Comparison of ENCODE assay signal across 10 mouse cellular contexts in the genomic region with DNA sequence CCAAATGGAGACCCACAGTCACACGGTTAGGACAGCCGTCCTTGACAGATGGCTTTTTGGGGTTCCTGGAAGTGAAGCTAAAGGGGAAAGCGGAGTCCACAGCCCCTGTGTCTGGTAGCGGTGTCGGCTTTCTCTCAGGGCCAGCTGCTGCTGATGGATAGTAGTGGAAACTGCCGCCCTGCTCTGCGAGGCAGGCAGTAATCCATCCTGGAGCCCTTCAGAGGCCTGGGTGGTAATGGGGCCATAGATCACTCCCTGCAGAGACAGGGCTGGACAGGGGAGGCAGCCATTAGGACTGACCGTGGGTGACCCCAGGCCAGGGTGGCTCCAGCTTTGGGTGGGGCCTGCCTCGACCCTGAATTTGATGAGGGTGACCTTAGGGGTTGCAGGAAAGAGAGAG.
A peak's percentile ranks its signal among the peaks of the same experiment; 100 is the strongest.
DNase-seq lines count a peak whose midpoint lies in the region; ATAC-seq lines count a peak whose summit lies in the region.
"Had no signal": no experiment of that assay in that cellular context is flagged by ENCODE, and none has a peak within 500 bp of the region (broad histone marks: within the 10 kb centered on the region; RNA-seq: fewer than 3 reads in every experiment).

No protein-coding gene starts in this region.

- 0 out of 2 replicates have a peak overlapping the region, but pooled peaks have one; percentile 9 for H3K9ac ChIP-seq in heart, embryonic 16.5 days (ENCODE audit: low read length)
- H3K9ac ChIP-seq in forebrain, embryonic 12.5 days = no peak overlapping the region
- H3K9ac ChIP-seq in neural tube, embryonic 15.5 days (replicated peaks) = no peak overlapping the region

- no peaks in the 10 kb centered on the region for H3K27me3 ChIP-seq in heart, embryonic 16.5 days (ENCODE audit: control insufficient read depth, insufficient read depth, low read length)
- peaks cover 15% of the 10 kb centered on the region; the same call in 1 of the 2 replicates for H3K27me3 ChIP-seq in forebrain, embryonic 12.5 days
- peaks cover 4% of the 10 kb centered on the region; the same call in 1 of the 2 replicates for H3K27me3 ChIP-seq in limb, embryonic 10.5 days (ENCODE audit: low read depth, poor library complexity, severe bottlenecking)
- H3K27me3 ChIP-seq in neural tube, embryonic 15.5 days (replicated peaks) = no peaks in the 10 kb centered on the region

- H3K36me3 ChIP-seq in heart, embryonic 16.5 days (ENCODE audit: control insufficient read depth, insufficient read depth) = no peaks in the 10 kb centered on the region
- no peaks in the 10 kb centered on the region for H3K36me3 ChIP-seq in forebrain, embryonic 12.5 days (replicated peaks)
- no peaks in the 10 kb centered on the region for H3K36me3 ChIP-seq in limb, embryonic 10.5 days
- H3K36me3 ChIP-seq in neural tube, embryonic 15.5 days = no peaks in the 10 kb centered on the region

- H3K9me3 ChIP-seq in heart, embryonic 16.5 days (replicated peaks; ENCODE audit: control insufficient read depth, low read length) = no peaks in the 10 kb centered on the region
- H3K9me3 ChIP-seq in forebrain, embryonic 12.5 days = no peaks in the 10 kb centered on the region
- no peaks in the 10 kb centered on the region for H3K9me3 ChIP-seq in limb, embryonic 10.5 days (replicated peaks)
- no peaks in the 10 kb centered on the region for H3K9me3 ChIP-seq in neural tube, embryonic 15.5 days (replicated peaks)

- H3K4me1 ChIP-seq in heart, embryonic 16.5 days (ENCODE audit: control insufficient read depth, insufficient read depth, low read length) = peaks cover 89% of the 10 kb centered on the region
- peaks cover 72% of the 10 kb centered on the region for H3K4me1 ChIP-seq in forebrain, embryonic 12.5 days
- peaks cover 95% of the 10 kb centered on the region for H3K4me1 ChIP-seq in limb, embryonic 10.5 days
- peaks cover 62% of the 10 kb centered on the region for H3K4me1 ChIP-seq in neural tube, embryonic 15.5 days

- no peak overlapping the region for H3K4me2 ChIP-seq in heart, embryonic 16.5 days (ENCODE audit: low read depth, low read length)
- H3K4me2 ChIP-seq in forebrain, embryonic 12.5 days = no peak overlapping the region; the same call in 1 of the 2 replicates
- H3K4me2 ChIP-seq in neural tube, embryonic 15.5 days = no peak overlapping the region

- 52% methylated on average over 9 of the region's 9 CpGs for WGBS in heart, embryonic 16.5 days
- WGBS in forebrain, embryonic 12.5 days = 43% methylated on average over 9 of the region's 9 CpGs
- WGBS in limb, embryonic 10.5 days = 8% methylated on average over 9 of the region's 9 CpGs
- WGBS in neural tube, embryonic 15.5 days = 14% methylated on average over 9 of the region's 9 CpGs

- peak overlapping the region; percentile 15; the same call in 1 of the 2 replicates for H3K27ac ChIP-seq in heart, embryonic 16.5 days (ENCODE audit: low read length)
- peak overlapping the region; percentile 82 for H3K27ac ChIP-seq in forebrain, embryonic 12.5 days
- peak overlapping the region; percentile 74 for H3K27ac ChIP-seq in limb, embryonic 10.5 days
- H3K27ac ChIP-seq in neural tube, embryonic 15.5 days (replicated peaks) = peak overlapping the region; percentile 7

- intact Hi-C loops in heart, postnatal 14 days (cut with DNase I) = no loop called here

- ATAC-seq in heart, embryonic 16.5 days (replicated peaks; ENCODE audit: extremely low read depth, insufficient read depth, low FRiP score) = no peak
- peak; percentile 12; the same call in 1 of the 2 replicates for ATAC-seq in forebrain, embryonic 12.5 days (ENCODE audit: low FRiP score)
- no peak for ATAC-seq in neural tube, embryonic 15.5 days (ENCODE audit: low FRiP score)

- no peak overlapping the region for H3K4me3 ChIP-seq in heart, embryonic 16.5 days (ENCODE audit: low read length)
- H3K4me3 ChIP-seq in forebrain, embryonic 12.5 days (replicated peaks) = no peak overlapping the region
- H3K4me3 ChIP-seq in limb, embryonic 10.5 days = peak overlapping the region; percentile 25; the same call in 1 of the 2 replicates
- no peak overlapping the region for H3K4me3 ChIP-seq in neural tube, embryonic 15.5 days (replicated peaks)

- DNase-seq in heart, postnatal 14 days = no peak
- DNase-seq in limb, embryonic 10.5 days (ENCODE audit: low spot score) = peak; percentile 73
- DNase-seq in natural killer cell, adult 2 months (ENCODE audit: low spot score in 2 of 2) = no peak
- no peak for DNase-seq in retina, postnatal 1 day
- DNase-seq in right cerebral cortex, postnatal 36 days (ENCODE audit: low spot score in 2 of 2) = no peak
- DNase-seq: layer of hippocampus, postnatal 36 days; thymus, postnatal 4 days had no signal

Comparison
In these comparisons a context has a peak if more than half of its experiments do, and no peak if none do; other contexts are left out.
1. H3K27ac ChIP-seq: peak in every context shown above with its lines; median percentile 82 in forebrain, embryonic 12.5 days; 74 in limb, embryonic 10.5 days; 15 in heart, embryonic 16.5 days; 7 in neural tube, embryonic 15.5 days.